Mouse (Mus musculus) limb, embryonic 12.5 days (tissue): ENCODE measurements at regions not wholly inside any gene's neighbourhood (a gene's known extent, or its start where the extent isn't known, plus 50 kb on each side); places are given as distances from the start of the nearest gene placed in this dataset.
A peak's percentile ranks its signal among the peaks of the same experiment; 100 is the strongest.

Source experiments
- ATAC-seq: fragments of 200-750 bp; cut with Nextera tagmentation; 2 replicates; pipeline ENCODE4 v1.8.0; 2017; ENCODE audit warnings: low read depth, moderate TSS enrichment; ENCODE audit not compliant: insufficient number of reproducible peaks, insufficient read depth, low FRiP score, low TSS enrichment
- H3K27ac ChIP-seq: fragments of 300-500 bp; sonication (generic); 2 replicates; pipeline ENCODE4 v1.5.1; 2016; ENCODE audit warnings: mild to moderate bottlenecking, moderate library complexity
- H3K27me3 ChIP-seq: fragments of 300-500 bp; sonication (generic); 2 replicates; pipeline ENCODE4 v1.6.1; 2016; ENCODE audit warnings: mild to moderate bottlenecking, moderate library complexity
- H3K36me3 ChIP-seq: fragments of 300-500 bp; sonication (generic); 2 replicates; pipeline ENCODE4 v1.6.1; 2016; ENCODE audit warnings: mild to moderate bottlenecking, moderate library complexity
- H3K4me1 ChIP-seq: fragments of 300-500 bp; sonication (generic); replicated peaks from 2 replicates; pipeline ENCODE4 v1.6.1; 2016
- H3K4me2 ChIP-seq: fragments of 300-500 bp; sonication (generic); 2 replicates; pipeline ENCODE4 v1.6.1; 2016; ENCODE audit warnings: mild to moderate bottlenecking, moderate library complexity
- H3K4me3 ChIP-seq: fragments of 300-500 bp; sonication (generic); replicated peaks from 2 replicates; pipeline ENCODE4 v1.5.1; 2016; ENCODE audit warnings: mild to moderate bottlenecking
- H3K9ac ChIP-seq: fragments of 300-500 bp; sonication (generic); replicated peaks from 2 replicates; pipeline ENCODE4 v1.6.1; 2016; ENCODE audit warnings: mild to moderate bottlenecking, moderate library complexity
- H3K9me3 ChIP-seq: fragments of 300-500 bp; sonication (generic); 2 replicates; pipeline ENCODE4 v1.6.1; 2016; ENCODE audit warnings: mild to moderate bottlenecking, moderate library complexity
- WGBS: fragments of 180-500 bp; shearing (Covaris S2); methylation state at CpG from one replicate; pipeline ENCODE4 v1.1.7; 2016; 5-methylcytosine and 5-hydroxymethylcytosine counted together

DNA sequence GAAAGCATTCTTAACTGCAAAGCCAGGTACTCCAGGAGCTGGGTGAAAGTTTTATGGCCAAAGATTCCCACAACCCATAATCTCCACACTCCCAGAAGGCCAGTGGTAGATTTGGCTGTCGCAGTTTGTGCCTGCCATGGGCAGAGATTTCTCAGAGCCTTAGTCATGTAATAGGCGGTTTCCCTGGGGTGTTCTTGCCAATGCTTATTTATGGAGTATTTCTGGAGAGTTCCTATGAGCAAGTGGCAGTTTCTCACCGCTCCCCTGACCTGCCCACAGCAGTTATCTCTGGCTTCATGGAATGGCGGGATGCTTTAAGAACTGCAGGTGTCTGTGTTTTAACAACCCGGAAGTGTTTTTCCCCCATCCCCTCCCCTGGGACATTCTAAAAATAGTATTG, 179.8 kb downstream of the 4933412E24Rik start:
- no peaks in the 10 kb centered on the region for H3K36me3 ChIP-seq
- 60% methylated on average over 5 of the region's 5 CpGs for WGBS

GRCm38 (mm10) chr15:59833232-59833631, 183.2 kb downstream of the 4933412E24Rik start:
- H3K4me3 ChIP-seq = no peak overlapping the region
- H3K27ac ChIP-seq = no peak overlapping the region
- H3K27me3 ChIP-seq = no peaks in the 10 kb centered on the region
- no peaks in the 10 kb centered on the region for H3K9me3 ChIP-seq
- H3K4me2 ChIP-seq = no peak overlapping the region
- ATAC-seq = no peak
- 86% methylated on average over 3 of the region's 3 CpGs for WGBS
- no peak overlapping the region for H3K9ac ChIP-seq
- H3K36me3 ChIP-seq = no peaks in the 10 kb centered on the region
- H3K4me1 ChIP-seq = peaks cover 7% of the 10 kb centered on the region

More for the DNA sequence above, 179.8 kb downstream of the 4933412E24Rik start:
- Histone ChIP-seq H3K4me1 (peaks cover 3% of the 10 kb centered on the region; the same call in 1 of the 2 replicates), H3K9me3 (no peaks in the 10 kb centered on the region), H3K9ac (no peak overlapping the region), H3K27me3 (no peaks in the 10 kb centered on the region), H3K27ac (no peak overlapping the region), H3K4me2 (no peak overlapping the region), H3K4me3 (no peak overlapping the region)
- no peak for ATAC-seq

DNA sequence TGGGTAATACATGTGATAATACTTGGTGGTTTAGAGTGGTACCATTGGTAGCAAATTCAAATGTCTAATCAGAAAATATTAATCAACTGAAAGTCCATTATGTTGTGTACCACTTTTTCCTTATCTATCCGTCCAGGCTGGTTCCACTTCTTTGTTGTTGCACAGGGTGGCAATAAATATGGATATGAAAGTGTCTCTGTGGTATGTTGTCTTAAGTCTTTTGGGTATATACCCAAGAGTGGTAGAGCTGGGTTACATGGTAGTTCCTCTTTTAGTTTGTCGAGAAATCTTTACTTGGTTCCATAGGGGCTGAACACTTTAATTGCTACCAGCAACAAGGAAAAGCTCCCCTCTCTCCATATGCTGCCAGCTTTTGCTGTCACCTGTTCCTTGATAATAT, 184.9 kb downstream of the 4933412E24Rik start:
- peaks cover 15% of the 10 kb centered on the region for H3K4me1 ChIP-seq
- H3K27ac ChIP-seq = no peak overlapping the region
- no peak overlapping the region for H3K4me2 ChIP-seq
- no peak overlapping the region for H3K4me3 ChIP-seq
- H3K9ac ChIP-seq = no peak overlapping the region
- no peak for ATAC-seq
- WGBS = 79% methylated on average over 2 of the region's 2 CpGs
- no peaks in the 10 kb centered on the region for H3K36me3 ChIP-seq
- no peaks in the 10 kb centered on the region for H3K9me3 ChIP-seq
- no peaks in the 10 kb centered on the region for H3K27me3 ChIP-seq

DNA sequence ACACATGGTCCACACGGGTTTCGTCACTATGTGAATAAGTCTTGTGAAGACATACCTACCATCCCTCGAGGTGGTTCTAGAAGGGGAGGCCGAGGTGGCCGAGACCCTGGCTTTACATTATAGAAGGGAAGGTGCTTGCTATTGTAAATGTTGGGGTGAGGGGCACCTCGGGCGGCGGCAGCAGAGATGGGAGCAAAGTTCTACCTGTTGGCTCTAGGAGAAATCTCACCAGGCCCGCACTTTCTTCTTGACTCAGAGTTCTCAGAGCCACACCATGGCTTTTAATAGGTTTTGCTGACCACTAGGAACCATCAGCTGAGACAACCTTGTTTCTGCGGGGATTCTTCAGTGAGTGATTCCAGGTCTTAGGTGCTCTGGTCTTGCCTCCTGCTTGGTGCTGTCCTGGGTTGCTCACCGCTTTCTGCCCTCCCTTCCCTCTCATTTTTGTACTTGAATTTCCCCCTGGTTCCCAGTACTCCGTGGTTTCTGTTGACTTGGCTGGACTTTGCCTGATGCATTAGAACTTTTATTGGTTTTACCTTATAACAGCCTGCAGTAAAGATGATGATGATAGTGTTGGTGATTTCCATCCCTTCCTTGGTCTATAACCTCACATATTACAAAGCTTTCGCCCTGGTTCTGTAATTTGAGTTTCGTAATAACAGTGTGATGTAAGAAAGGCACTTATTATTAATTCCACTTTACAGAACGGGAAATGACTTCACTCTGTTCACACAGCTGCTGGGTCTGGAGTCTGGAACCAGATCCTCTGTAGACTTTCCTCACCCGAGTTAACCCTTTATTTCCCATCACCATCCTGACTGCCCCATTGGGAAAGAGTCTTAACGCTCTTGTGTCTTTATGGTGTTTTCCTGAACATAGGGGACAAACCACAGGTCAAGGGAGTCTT, 185.6 kb downstream of the 4933412E24Rik start:
- H3K4me2 ChIP-seq = no peak overlapping the region
- H3K4me1 ChIP-seq = peaks cover 22% of the 10 kb centered on the region
- no peaks in the 10 kb centered on the region for H3K36me3 ChIP-seq
- H3K9me3 ChIP-seq = no peaks in the 10 kb centered on the region
- no peak overlapping the region for H3K4me3 ChIP-seq
- 68% methylated on average over 17 of the region's 17 CpGs for WGBS
- no peak overlapping the region for H3K9ac ChIP-seq
- no peaks in the 10 kb centered on the region for H3K27me3 ChIP-seq
- ATAC-seq = 0 out of 2 replicates have a peak, but pooled peaks have one; percentile 37
- H3K27ac ChIP-seq = peak overlapping the region; percentile 18; the same call in 1 of the 2 replicates

- no peaks in the 10 kb centered on the region for H3K27me3 ChIP-seq
- H3K9me3 ChIP-seq = no peaks in the 10 kb centered on the region
- WGBS = 16% methylated on average over 5 of the region's 5 CpGs
- no peak overlapping the region for H3K9ac ChIP-seq
- no peak overlapping the region for H3K27ac ChIP-seq
- no peaks in the 10 kb centered on the region for H3K36me3 ChIP-seq
- no peak overlapping the region for H3K4me3 ChIP-seq
- peaks cover 24% of the 10 kb centered on the region for H3K4me1 ChIP-seq
- no peak overlapping the region for H3K4me2 ChIP-seq
- peak; percentile 61; the same call in 1 of the 2 replicates for ATAC-seq
These were observed 188.0 kb downstream of the 4933412E24Rik start for GRCm38 (mm10) chr15:59828421-59828820.

DNA sequence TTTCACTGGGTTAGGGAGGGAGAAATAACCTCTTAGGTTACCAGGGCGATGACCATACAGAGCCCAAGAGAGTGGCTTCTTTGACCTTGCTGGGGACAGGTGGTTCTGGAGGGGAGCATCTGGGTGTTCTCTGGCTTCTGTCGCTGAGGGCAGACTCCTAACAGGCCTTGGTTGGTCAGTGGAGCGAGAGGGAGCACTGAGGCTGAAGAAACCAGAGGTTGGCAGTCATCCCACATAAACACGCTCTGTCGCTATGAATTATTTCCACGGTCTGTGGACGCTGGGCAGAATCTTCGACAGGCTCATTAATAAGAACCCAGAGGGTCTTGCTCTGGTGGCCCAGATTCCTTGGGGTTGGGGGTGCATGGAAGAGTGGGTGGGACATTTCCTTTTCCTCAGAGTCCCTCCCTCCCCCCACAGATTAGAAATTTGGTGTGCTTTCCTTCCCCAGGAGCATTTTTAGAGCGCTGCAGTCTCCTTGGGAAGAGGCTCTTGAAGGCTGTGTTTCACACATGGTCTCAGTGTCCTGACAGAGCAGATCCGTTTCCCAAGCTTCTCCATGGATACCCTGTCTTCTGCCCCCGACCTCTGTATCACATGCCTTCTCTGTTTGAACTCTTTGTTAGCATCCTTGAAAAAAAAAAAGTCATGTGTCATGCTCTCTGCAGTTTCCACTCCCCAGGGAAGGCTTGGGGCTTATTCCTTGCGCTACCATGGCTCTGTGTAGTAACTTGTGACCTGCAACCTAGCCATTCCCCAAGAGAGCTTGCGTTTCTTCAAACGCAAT, 190.1 kb downstream of the 4933412E24Rik start:
- WGBS = 60% methylated on average over 14 of the region's 14 CpGs
- no peaks in the 10 kb centered on the region for H3K9me3 ChIP-seq
- ATAC-seq = no peak
- no peak overlapping the region for H3K27ac ChIP-seq
- H3K9ac ChIP-seq = no peak overlapping the region
- H3K4me2 ChIP-seq = no peak overlapping the region
- no peaks in the 10 kb centered on the region for H3K27me3 ChIP-seq
- peaks cover 29% of the 10 kb centered on the region for H3K4me1 ChIP-seq
- no peaks in the 10 kb centered on the region for H3K36me3 ChIP-seq
- no peak overlapping the region for H3K4me3 ChIP-seq

DNA sequence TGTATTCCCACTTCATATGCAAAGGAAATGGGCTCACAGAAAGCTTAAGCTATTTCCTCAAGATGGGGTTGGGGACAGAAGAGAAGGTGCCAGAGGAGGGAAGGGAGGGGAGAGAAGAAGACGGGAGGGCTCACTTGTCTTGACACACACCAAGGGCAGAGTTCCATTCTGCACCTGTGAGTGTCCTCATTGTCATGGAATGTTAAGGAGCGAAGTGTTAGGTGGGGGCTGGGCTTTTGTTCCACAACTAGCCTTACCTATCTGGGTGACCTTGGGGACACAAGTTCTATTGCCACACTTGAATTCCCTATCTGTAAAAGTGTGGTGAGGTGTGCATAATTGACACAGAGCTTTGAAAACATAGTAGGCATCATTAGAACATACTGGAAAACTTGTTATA, 192.5 kb downstream of the 4933412E24Rik start:
- no peaks in the 10 kb centered on the region for H3K27me3 ChIP-seq
- no peak for ATAC-seq
- H3K4me2 ChIP-seq = no peak overlapping the region
- no peak overlapping the region for H3K27ac ChIP-seq
- H3K9me3 ChIP-seq = no peaks in the 10 kb centered on the region
- 58% methylated on average over 2 of the region's 2 CpGs for WGBS
- peaks cover 23% of the 10 kb centered on the region for H3K4me1 ChIP-seq
- no peaks in the 10 kb centered on the region for H3K36me3 ChIP-seq
- H3K4me3 ChIP-seq = no peak overlapping the region
- H3K9ac ChIP-seq = no peak overlapping the region

DNA sequence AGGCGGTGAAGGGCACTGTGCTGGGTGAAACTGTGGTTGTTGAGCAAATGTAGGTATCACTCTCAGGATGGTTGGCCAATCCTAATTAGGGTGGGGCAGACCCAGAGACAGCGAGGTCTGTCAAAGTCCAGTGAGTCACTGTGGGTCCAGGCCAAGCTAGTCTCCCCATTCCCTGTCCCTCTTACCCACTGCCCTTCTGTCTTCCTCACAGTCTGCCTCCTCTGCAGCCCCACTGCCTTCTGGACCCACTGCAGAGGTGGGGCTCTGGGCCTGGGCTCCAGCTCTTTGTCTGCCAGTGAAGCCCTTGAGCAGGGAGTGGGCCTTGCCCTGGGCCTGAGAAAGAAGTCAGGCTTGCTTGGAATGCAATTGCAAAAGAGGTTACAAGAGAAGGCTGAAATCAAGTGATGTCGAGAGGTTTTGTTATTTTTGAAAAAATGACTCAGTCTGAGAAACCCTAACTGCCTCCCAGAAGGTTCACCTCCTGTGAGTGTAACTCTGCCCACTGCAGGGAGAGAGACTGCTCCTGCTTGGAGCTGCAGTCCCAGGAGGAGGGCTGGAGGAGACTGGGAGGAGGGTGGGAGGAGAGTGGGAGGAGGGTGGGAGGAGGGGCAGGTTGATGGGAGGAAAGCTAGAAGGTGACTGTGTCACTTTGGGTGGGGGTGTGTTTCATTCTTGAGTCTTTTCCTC, 193.3 kb downstream of the 4933412E24Rik start:
- Histone ChIP-seq H3K9me3 (no peaks in the 10 kb centered on the region), H3K9ac (0 out of 2 replicates have a peak overlapping the region, but pooled peaks have one; percentile 19), H3K4me1 (peaks cover 21% of the 10 kb centered on the region), H3K27ac (peak overlapping the region; percentile 62; the same call in 1 of the 2 replicates), H3K27me3 (no peaks in the 10 kb centered on the region), H3K4me2 (no peak overlapping the region), H3K36me3 (no peaks in the 10 kb centered on the region), H3K4me3 (no peak overlapping the region)
- 0 out of 2 replicates have a peak, but pooled peaks have one; percentile 32 for ATAC-seq
- 67% methylated on average over 3 of the region's 3 CpGs for WGBS

GRCm38 (mm10) chr15:59820317-59820716, 196.1 kb downstream of the 4933412E24Rik start:
- 76% methylated on average over 10 of the region's 10 CpGs for WGBS

GRCm38 (mm10) chr15:59816031-59816430, 200.4 kb downstream of the 4933412E24Rik start:
- no peaks in the 10 kb centered on the region for H3K4me1 ChIP-seq
- H3K27ac ChIP-seq = no peak overlapping the region
- no peak overlapping the region for H3K4me2 ChIP-seq
- WGBS = 92% methylated on average over 8 of the region's 8 CpGs
- H3K27me3 ChIP-seq = no peaks in the 10 kb centered on the region
- H3K9me3 ChIP-seq = no peaks in the 10 kb centered on the region
- H3K4me3 ChIP-seq = no peak overlapping the region
- H3K36me3 ChIP-seq = no peaks in the 10 kb centered on the region
- no peak overlapping the region for H3K9ac ChIP-seq
- ATAC-seq = no peak

More at GRCm38 (mm10) chr15:59820317-59820716, 196.1 kb downstream of the 4933412E24Rik start:
- Histone ChIP-seq H3K9me3 (no peaks in the 10 kb centered on the region), H3K27me3 (no peaks in the 10 kb centered on the region), H3K4me3 (no peak overlapping the region), H3K4me2 (no peak overlapping the region), H3K9ac (no peak overlapping the region), H3K27ac (no peak overlapping the region), H3K4me1 (0 out of 2 replicates have a peak, but pooled peaks cover 5% of the 10 kb centered on the region), H3K36me3 (no peaks in the 10 kb centered on the region)
- ATAC-seq = no peak

DNA sequence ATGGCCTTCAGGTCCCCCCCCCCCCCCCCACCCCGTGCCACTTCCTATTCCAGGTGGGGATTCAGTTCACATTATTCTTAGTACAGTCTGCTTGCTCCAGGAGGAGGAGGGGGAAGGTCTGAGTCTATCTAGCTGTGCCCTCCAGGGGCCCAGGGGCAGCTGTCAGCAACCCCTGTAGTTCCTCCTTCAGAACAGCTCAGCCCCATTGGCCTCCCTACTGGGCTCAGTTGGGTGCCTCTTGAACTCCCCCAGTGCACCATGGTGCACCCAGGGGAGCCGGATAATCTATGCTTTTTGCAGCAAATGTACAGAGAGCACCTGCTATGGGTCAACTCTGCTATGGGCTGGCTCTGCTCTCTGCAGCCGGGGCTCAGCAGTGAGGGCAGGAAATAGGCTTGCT, 204.8 kb downstream of the 4933412E24Rik start:
- H3K27me3 ChIP-seq = no peaks in the 10 kb centered on the region
- no peak overlapping the region for H3K4me3 ChIP-seq
- H3K4me2 ChIP-seq = no peak overlapping the region
- 38% methylated on average over 3 of the region's 3 CpGs for WGBS
- no peaks in the 10 kb centered on the region for H3K4me1 ChIP-seq
- no peaks in the 10 kb centered on the region for H3K36me3 ChIP-seq
- H3K9ac ChIP-seq = no peak overlapping the region
- no peaks in the 10 kb centered on the region for H3K9me3 ChIP-seq
- no peak for ATAC-seq
- H3K27ac ChIP-seq = no peak overlapping the region
